Mouse (Mus musculus) G1E (cell line): ENCODE measurements around the gene Nr1d2. TPM values are rescaled to one million over a fixed set of nuclear protein-coding genes. Genes with fewer than 3 reads are reported as not detected.
"Not testable (repeated sequence)": the region's sequence is repeated elsewhere in the genome, so short reads cannot be mapped to it uniquely, and the experiment has no call there.

Experiments used
- ATAC-seq: 2 replicates; pipeline ENCODE4 v1.8.0; 2016; ENCODE audit warnings: mild to moderate bottlenecking; ENCODE audit not compliant: insufficient number of reproducible peaks, poor library complexity, low FRiP score, severe bottlenecking; ENCODE audit errors: extremely low read depth
- DNase-seq: peaks from one replicate; pipeline ENCODE4 v3.0.0; 2012; ENCODE audit warnings: low spot score
- H3K27me3 ChIP-seq: 2 replicates; pipeline ENCODE4 v1.6.1; 2012; ENCODE audit warnings: mild to moderate bottlenecking, low read length, inconsistent platforms; ENCODE audit not compliant: insufficient read depth
- H3K36me3 ChIP-seq: replicated peaks from 2 replicates; pipeline ENCODE3; 2012; ENCODE audit warnings: mild to moderate bottlenecking, inconsistent platforms
- H3K4me1 ChIP-seq: 2 replicates; pipeline ENCODE4 v1.6.1; 2012; ENCODE audit warnings: low read depth, low read length, inconsistent platforms, mixed read lengths; ENCODE audit not compliant: insufficient read depth
- H3K4me3 ChIP-seq: 2 replicates; pipeline ENCODE4 v1.5.1; 2012; ENCODE audit warnings: low read depth, mild to moderate bottlenecking, inconsistent platforms, low read length, moderate library complexity, mixed read lengths
- H3K9me3 ChIP-seq: replicated peaks from 2 replicates; pipeline ENCODE4 v1.6.1; 2012; ENCODE audit warnings: inconsistent platforms
- CTCF ChIP-seq: IDR thresholded peaks from 2 replicates; pipeline ENCODE4 v1.5.1; 2012; ENCODE audit warnings: low read depth, low read length, inconsistent platforms, mixed read lengths
- GATA1 ChIP-seq: IDR thresholded peaks from 2 replicates; pipeline ENCODE4 v1.6.1; 2012; ENCODE audit warnings: borderline replicate concordance, low read length, inconsistent platforms, mixed read lengths
- GATA2 ChIP-seq: IDR thresholded peaks from 2 replicates; pipeline ENCODE4 v1.6.1; 2012; ENCODE audit warnings: low read depth, low read length, inconsistent platforms, borderline replicate concordance
- POLR2AphosphoS5 ChIP-seq: IDR thresholded peaks from 2 replicates; pipeline ENCODE4 v1.6.1; 2012; ENCODE audit warnings: low read depth, low read length, inconsistent platforms; ENCODE audit not compliant: insufficient replicate concordance
- TAL1 ChIP-seq: conservative IDR thresholded peaks from 2 replicates; pipeline ENCODE4 v1.6.1; 2012; ENCODE audit warnings: low read depth, low read length, inconsistent platforms, mixed read lengths
- polyA plus RNA-seq: library from polyadenylated mRNA; stranded (reverse); fragments of >175 nt; gene quantifications from 2 replicates; pipeline ENCODE4 v1.2.3, GENCODE M21; 2012
- total RNA-seq, 2 experiments: library from RNA; stranded (forward) in 1 of 2; stranded (reverse) in 1 of 2; fragments of 200-1000 nt in 1 of 2; fragments of >200 nt in 1 of 2; fragmentation: Nextera tagmentation in 1 of 2; gene quantifications; 2 replicates each; pipeline ENCODE4 v1.2.3; 2014 to 2017

Gene Nr1d2
- total and polyA plus RNA-seq, 3 experiments = 1.1 to 6.9 (median 4.1) TPM

DNA sequence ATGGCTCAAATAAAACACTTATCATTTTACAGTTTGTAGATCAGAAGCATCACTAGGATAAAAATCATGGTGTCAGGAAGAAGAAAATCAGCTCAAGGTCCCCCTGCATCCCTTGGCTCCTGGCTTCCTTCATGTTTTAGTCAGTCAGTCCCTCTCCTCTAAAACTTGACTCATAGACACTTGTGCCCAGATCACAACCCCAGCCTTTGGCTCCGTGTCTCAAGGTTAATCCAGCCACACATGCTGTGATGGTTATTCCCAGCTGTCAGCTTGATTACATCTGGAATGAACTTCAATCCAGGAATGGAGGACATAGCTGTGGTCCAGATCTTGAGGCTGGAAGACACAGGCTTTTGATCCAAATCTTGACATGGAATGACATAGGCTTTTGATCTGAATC is 35.6 kb upstream of the Nr1d2 start:
- no peak overlapping the region for H3K4me3 ChIP-seq
- H3K4me1 ChIP-seq = peaks cover 6% of the 10 kb centered on the region
- TF ChIP-seq GATA1 (no peak), POLR2AphosphoS5 (no peak), GATA2 (no peak), CTCF (no peak), TAL1 (no peak)
- DNase-seq (no peak), ATAC-seq (no peak)
- H3K27me3 ChIP-seq = no peaks in the 10 kb centered on the region
- H3K36me3 ChIP-seq = peaks cover 54% of the 10 kb centered on the region
- no peaks in the 10 kb centered on the region for H3K9me3 ChIP-seq

DNA sequence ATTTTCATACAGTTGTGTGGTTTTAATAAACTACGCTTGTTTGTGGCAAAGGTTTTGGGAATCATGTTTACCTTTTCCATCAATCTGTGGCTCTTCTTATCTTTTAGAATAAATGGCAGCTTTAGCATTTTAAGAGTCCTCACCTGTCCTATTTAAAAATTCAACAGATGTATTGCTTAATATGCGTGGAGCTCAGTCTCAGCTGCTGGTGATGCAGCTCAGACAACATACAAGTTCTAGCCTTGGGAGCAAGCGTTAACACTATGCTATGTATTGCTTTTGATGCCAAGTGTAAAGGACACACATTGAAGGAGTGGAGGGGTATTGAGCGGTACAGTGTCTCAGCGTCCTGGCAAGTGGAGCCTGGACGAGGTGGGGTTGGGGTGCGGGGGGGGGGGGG is 32.7 kb upstream of the Nr1d2 start:
- no peak for TF ChIP-seq CTCF
- TF ChIP-seq POLR2AphosphoS5 = no peak
- TF ChIP-seq TAL1 = no peak
- TF ChIP-seq GATA2 = no peak
- no peak for TF ChIP-seq GATA1
- peak overlapping the region; percentile 99 for H3K4me3 ChIP-seq
- H3K36me3 ChIP-seq = peaks cover 47% of the 10 kb centered on the region
- ATAC-seq = no peak
- H3K4me1 ChIP-seq = peaks cover 13% of the 10 kb centered on the region
- DNase-seq = peak; percentile 23
- H3K9me3 ChIP-seq = no peaks in the 10 kb centered on the region
- no peaks in the 10 kb centered on the region for H3K27me3 ChIP-seq

DNA sequence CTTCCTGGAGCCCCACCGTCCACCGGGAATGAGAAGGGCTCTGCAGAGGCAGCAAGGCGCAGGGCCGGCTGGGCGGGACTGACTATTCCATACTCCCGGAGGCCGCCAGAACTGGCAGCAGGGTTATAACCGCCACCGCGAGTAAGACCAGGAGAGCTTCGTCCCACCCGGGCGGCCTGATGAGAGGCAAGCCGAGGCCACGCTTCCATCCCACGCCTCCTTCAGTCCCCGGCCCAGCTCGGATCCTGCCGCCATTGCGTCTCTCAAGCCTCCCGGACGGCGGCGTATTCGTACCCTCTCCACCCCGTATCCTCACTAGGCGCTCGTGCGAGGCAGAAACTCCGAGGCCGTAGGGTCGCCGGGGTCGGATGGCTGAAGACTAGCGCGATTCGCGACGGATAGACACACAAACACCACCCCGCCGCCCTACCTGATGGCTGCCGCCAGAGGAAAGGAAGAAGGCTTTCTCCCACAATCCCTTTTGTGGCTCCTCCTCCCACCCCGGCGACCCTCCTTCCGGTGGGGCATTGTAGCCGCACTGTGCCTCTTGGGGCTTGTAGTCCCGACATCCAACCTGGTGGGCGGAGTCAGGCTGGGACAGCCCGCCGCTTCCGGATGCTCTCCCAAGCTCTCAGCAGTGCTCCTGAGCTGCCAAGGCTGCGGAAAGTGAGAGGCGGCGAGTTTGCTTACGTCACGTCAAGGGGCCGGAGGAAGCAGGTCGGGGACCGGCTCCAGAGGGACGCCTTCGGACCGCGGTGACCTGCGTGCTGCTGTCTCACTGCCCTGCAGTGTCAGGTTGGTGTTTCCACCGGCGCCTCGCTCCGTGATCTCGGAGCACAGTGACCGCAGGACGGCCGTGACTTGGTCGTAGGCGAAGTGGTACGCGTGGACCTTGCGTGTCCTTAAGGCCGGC is 31.9 kb upstream of the Nr1d2 start, which contains the start of the genes Nkiras1 and Rpl15:
Nkiras1 (plus strand) TSS at position 608 of the 913 bp plus-strand sequence.
Rpl15 (minus strand) TSS at position 863 of the 913 bp plus-strand sequence.
- TF ChIP-seq POLR2AphosphoS5 (peak; percentile 88), CTCF (no peak)
- peak within 1 kb of the TSS; percentile 99 for H3K4me3 ChIP-seq
- peaks cover 13% of the 10 kb centered on the region for H3K4me1 ChIP-seq
- H3K36me3 ChIP-seq = peaks cover 41% of the 10 kb centered on the region
- ATAC-seq (peak; percentile 98), DNase-seq (peak; percentile 91)
- no peaks in the 10 kb centered on the region for H3K27me3 ChIP-seq
- H3K9me3 ChIP-seq = no peaks in the 10 kb centered on the region

DNA sequence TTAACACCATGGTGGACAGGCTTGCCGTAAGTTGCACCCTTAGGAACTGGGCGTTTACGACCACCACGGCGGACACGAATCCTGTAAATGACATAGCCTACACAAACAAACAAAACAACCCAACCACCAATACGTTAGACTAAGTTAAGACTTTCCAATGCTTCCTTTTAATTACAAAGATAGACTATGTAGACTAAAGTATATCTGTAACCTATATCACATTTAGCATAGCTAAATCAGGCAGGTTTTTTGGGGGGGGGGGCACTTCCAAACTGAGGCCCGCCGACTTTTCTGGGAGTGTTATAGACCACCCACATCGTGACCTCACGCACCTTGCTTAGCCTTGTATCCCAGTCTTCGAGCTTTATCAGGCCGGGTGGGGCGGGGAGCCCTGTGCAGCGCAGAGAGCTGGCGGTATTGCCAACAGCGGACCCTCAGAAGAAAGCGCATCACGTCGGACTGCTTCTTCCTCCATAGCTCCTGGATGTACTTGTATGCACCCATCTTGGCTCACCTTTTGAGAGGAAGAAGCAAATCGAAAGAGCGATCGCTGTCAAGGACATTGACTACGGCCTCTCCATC is 31.1 kb upstream of the Nr1d2 start:
- not testable (repeated sequence) for DNase-seq, ATAC-seq, H3K27me3 ChIP-seq, H3K9me3 ChIP-seq
- peaks cover 37% of the 10 kb centered on the region for H3K36me3 ChIP-seq
- peaks cover 13% of the 10 kb centered on the region for H3K4me1 ChIP-seq
- peak overlapping the region; percentile 99 for H3K4me3 ChIP-seq

DNA sequence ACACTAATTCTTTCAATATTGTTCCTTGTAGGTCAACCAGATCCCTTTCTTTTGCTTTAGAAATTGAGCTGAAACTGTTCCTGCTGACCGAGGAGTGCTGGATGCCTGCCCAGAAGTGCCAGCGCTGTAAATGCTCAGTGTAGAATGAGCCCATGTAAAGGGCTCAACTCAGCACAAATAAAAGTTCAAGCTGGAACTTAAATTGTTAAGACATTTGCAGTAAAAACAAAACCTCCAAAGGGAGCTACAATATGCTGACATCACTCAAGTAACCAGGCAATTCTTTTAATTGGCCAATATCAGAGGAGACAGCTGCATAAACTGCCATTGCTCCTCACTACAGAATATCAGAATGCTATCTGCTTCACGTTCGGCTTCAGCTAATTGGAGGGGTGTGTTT is 24.5 kb upstream of the Nr1d2 start:
- DNase-seq (no peak), ATAC-seq (no peak)
- Histone ChIP-seq H3K27me3 (no peaks in the 10 kb centered on the region), H3K9me3 (no peaks in the 10 kb centered on the region), H3K4me3 (no peak overlapping the region), H3K4me1 (peaks cover 7% of the 10 kb centered on the region; the same call in 1 of the 2 replicates), H3K36me3 (peaks cover 21% of the 10 kb centered on the region)
- no peak for TF ChIP-seq TAL1
- no peak for TF ChIP-seq GATA1
- no peak for TF ChIP-seq GATA2
- no peak for TF ChIP-seq POLR2AphosphoS5
- TF ChIP-seq CTCF = no peak

DNA sequence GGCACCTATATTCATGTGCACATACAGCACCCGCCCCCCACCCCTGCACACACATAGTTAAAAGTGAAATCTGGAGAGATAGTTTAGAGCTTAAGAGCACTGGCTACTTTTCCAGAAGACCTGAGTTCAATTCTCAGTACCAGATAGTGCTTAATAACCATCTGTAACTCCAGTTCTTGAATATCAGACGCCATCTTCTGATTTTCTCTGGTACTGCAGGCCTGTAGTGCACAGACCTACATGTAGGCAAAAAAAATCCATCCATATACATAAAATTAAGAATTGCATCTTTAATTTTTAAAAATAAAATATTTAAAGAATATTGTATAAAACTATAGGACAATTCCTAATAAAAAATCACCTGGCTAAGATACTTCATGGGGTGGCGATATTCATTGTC is 22.3 kb upstream of the Nr1d2 start:
- H3K4me1 ChIP-seq = no peaks in the 10 kb centered on the region
- peaks cover 7% of the 10 kb centered on the region for H3K36me3 ChIP-seq
- no peak for DNase-seq
- H3K4me3 ChIP-seq = no peak overlapping the region
- TF ChIP-seq GATA1 (no peak), TAL1 (no peak), CTCF (no peak), GATA2 (no peak), POLR2AphosphoS5 (no peak)
- no peaks in the 10 kb centered on the region for H3K27me3 ChIP-seq
- no peak for ATAC-seq
- H3K9me3 ChIP-seq = no peaks in the 10 kb centered on the region
